Mouse (Mus musculus) liver, adult (tissue): Measurements from ENCODE around the gene Nhs.

Experiments
- GATA4 ChIP-seq: IDR thresholded peaks from 2 replicates; pipeline ENCODE4 v1.6.1; 2014; ENCODE audit warnings: mild to moderate bottlenecking, low read length; ENCODE audit not compliant: insufficient replicate concordance

Nhs gene

DNA sequence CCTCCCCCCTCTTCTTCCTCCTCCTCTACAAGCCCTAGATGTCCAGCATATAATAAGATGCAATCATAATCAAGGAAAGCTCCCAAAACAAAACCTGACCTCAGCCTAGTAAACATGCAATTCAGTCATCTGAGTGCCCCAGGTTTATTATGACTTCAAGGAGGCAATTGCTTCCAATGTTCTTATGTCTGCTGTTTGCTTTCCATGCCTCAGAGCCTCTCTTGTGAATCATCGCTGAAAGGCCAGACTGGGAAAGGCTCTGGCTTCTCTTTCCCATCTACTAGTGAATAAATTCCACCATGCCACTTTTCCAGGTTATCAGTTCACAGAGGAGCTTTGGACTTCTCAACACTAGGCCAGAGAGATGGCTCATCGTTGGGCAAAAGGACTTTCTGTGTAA, 114.0 kb downstream of the Nhs start:
- no peak for TF ChIP-seq GATA4

DNA sequence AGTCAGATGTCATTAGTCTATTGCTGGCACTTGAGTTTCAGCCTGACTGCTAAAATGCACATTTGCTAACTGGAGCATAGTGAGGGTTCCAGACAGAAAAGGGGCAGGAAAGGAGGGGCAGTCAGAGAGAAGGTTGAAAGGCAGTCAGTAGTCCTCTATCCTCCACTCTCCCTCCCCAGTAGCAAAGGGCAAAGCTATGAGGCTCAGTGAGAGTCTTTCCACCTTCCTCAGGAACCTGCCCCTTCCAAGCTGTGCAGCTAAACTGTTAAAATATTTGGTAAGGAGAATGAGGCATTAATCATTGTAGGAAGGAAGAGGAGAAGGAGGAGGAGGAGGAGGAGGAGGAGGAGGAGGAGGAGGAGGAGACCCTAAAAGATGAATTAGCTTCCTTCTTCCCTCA, 115.4 kb downstream of the Nhs start:
- TF ChIP-seq GATA4 = no peak

- TF ChIP-seq GATA4 = no peak
These were observed 134.1 kb downstream of the Nhs start for GRCm38 (mm10) chrX:162025210-162025953.

- no peak for TF ChIP-seq GATA4
These were observed 137.8 kb downstream of the Nhs start for GRCm38 (mm10) chrX:162021724-162022123.

GRCm38 (mm10) chrX:162020039-162020566, 139.4 kb downstream of the Nhs start:
- TF ChIP-seq GATA4 = no peak

- TF ChIP-seq GATA4 = no peak
These were observed 142.1 kb downstream of the Nhs start for GRCm38 (mm10) chrX:162017471-162017870.

DNA sequence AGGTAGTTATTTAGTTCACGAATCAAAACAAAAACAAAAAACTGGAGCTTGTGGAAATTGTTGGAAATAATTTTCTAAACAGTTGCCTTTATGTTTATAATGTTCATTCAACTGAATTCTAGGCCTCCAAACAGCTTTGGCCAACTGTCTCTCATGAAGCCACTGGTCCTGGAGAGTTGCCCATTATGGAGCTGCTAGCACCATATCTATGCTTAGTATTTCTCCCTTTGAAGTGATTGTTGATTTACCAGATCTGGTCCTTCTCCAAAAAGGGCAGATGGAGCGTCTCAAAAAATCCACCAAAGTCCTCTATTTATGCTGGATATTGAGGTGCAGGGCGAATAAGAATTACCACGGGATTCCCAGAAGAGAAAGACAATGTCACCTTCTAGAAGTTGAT, 147.0 kb downstream of the Nhs start:
- no peak for TF ChIP-seq GATA4

GRCm38 (mm10) chrX:162009876-162010275, 149.7 kb downstream of the Nhs start:
- no peak for TF ChIP-seq GATA4

DNA sequence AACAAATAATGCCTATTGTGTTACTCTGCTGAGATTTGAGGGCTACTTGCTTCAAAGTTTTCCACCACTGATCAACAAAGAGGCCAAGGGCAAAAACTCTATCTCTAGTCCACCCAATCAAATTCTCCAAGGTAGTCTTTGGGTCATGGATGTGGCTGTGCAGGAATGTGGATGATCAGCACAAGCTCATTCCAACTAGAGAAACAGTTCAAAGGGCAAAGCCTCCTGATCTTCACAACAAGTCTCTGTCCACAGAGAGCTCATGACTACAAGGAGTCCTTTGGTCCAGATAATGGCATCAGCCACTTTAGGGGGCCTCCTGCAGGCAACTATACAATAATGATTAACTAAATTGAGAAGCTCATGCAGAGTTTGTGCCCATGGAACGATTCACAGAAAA, 155.7 kb downstream of the Nhs start:
- TF ChIP-seq GATA4 = no peak

DNA sequence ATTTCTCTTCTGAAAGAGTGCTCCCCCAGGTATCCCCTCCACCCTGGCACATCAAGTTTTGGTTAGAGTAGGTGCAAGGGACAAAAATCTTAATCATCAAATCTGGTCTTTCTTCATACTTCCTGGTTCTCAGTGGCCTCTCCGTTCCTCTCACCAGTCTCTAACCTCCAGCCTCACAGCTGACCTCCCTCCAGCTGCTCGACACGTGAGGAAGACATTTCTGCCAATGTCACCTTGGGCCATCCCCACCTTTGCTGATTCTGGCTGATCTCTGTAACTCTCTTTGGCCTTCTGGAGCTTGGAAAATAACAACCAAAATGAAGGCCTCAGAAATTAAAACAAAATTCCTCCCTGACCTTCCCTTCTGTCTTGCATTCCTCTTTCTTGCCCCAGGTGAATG, 160.7 kb downstream of the Nhs start:
- TF ChIP-seq GATA4 = no peak

DNA sequence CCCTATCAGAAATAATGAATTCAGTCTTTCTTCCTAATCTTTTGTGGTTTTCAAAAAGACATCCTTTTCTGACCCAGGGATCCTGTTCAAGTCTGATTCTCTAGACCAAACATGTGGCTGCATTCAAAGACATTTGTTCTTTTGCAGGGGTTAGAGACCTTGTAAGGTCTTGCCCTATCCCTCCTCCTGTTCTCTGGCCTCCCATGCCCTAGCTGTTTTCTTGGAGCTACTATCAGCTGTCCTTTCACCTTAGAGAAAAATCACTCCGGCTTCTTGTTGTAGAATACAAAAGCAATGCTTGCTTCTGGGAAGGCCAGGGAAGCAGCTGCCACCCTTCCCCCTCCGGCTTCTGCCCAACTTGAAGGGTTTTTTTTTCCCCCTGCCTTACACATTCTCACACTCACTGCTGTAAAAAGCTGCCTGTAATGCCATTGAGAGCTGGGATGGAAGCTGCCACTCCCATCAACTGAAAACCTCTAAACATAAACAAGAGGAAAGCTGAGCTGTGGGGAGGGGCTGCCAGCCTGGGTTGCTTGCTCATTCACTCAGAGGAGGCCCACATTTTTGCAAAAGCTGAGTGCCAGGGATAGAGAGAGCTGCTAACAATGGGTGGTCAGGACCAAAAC, 162.2 kb downstream of the Nhs start:
- TF ChIP-seq GATA4 = no peak

DNA sequence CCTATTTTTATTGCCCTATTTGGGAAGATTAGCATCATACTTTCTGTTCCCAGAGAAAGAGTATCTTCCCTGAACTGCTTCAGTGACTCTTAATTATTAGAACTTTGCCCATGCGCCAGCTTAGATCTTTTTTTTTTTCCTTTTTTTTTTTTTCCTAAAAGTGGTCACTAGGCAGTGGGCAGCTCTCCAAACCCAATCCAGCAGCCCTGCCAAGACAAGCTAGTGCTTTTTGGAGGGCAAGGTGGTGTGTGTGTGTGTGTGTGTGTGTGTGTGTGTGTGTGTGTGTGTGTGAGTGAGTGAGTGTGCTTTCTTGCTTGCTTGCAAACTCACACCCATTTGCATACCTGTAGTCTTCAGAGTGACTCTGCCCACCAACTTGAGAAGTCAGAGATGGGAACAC, 169.4 kb downstream of the Nhs start:
- TF ChIP-seq GATA4 = no peak

GRCm38 (mm10) chrX:161984961-161985360, 174.6 kb downstream of the Nhs start:
- no peak for TF ChIP-seq GATA4

GRCm38 (mm10) chrX:161981399-161981798, 178.1 kb downstream of the Nhs start:
- TF ChIP-seq GATA4 = no peak

DNA sequence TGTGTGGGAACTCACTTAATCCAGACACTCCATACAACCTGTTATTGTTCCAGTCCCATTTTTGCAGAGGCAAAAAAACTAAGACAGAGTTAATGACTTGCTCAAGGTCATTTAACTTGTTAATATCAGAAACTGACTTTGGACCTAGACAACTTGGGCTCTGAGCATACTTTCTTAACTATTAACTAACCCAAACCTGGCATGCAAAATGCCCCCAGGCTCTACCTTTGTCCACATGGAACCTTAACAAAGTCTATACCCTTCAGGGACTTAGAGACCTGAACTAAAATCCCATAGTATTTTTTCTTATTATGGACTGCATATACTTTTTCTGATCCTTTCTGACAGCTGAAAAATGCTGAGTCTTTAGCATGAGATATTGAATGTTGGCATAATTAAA, 179.6 kb downstream of the Nhs start:
- no peak for TF ChIP-seq GATA4

DNA sequence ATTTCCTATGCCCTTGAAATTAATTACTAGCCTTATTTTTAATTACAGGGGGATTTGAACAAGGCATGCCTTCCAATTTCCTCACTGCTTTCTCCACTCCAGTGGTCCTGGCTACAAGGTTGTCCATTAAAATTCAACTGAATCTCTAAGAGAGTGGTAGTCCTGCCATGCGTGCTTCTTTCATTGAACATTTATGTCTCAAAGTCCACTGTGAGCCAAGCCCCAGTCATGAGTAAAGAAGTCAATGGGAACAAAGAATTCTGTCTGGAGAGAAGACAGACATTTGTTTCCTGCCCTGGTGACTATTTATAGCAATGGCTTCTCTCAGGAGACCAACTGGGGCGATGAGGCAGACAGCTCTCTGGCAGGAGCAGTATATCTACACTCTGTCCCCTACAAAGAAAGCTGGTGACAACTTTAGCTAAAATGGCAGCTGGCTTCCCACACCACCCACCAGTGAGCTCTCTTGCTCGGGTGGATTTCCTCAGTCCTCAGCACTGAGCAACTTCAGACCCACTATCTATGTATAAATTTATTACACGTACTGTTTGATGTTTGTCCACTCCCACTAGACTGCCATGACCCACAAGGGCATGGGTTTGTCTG, 182.2 kb downstream of the Nhs start:
- no peak for TF ChIP-seq GATA4
